ENCODE assay signal across 19 mouse cellular contexts in genomic region chr11:67524731-67525130, GRCm38 (mm10).
A peak's percentile ranks its signal among the peaks of the same experiment; 100 is the strongest.
DNase-seq lines count a peak whose midpoint lies in the region; ATAC-seq lines count a peak whose summit lies in the region.
"Had no signal": no experiment of that assay in that cellular context is flagged by ENCODE, and none has a peak within 500 bp of the region (broad histone marks: within the 10 kb centered on the region; RNA-seq: fewer than 3 reads in every experiment).

No protein-coding gene starts in this region.

- H3K4me3 ChIP-seq in heart, embryonic 11.5 days (ENCODE audit: low read depth, low read length): no peak overlapping the region
- H3K4me3 ChIP-seq in kidney, embryonic 15.5 days (replicated peaks): no peak overlapping the region
- H3K4me3 ChIP-seq in lung, embryonic 16.5 days (ENCODE audit: low read length): no peak overlapping the region
- H3K4me3 ChIP-seq: forebrain, embryonic 10.5 days; limb, embryonic 13.5 days; liver, embryonic 15.5 days; neural tube, embryonic 13.5 days had no signal

- WGBS in heart, embryonic 11.5 days (ENCODE audit: insufficient replicate concordance): 30% methylated on average over 2 of the region's 2 CpGs
- WGBS in kidney, embryonic 15.5 days: 33% methylated on average over 2 of the region's 2 CpGs
- 28% methylated on average over 2 of the region's 2 CpGs for WGBS in lung, embryonic 16.5 days

- DNase-seq in heart, adult 11 months: no peak
- no peak for DNase-seq in kidney, postnatal 25 days
- DNase-seq in adipocyte (ENCODE audit: low spot score): peak; percentile 40
- no peak for DNase-seq in kidney, adult 18-20 months
- DNase-seq in cerebellum, postnatal 14 days: no peak
- DNase-seq: adrenal gland, postnatal 14 days; B cell, adult 2 months; cerebellum, adult 11-12 months; gastrocnemius, postnatal 10 days; spleen, adult 18-20 months; thymus, postnatal 25 days had no signal

- no peak overlapping the region for H3K9ac ChIP-seq in heart, embryonic 11.5 days (ENCODE audit: low read depth, low read length)
- H3K9ac ChIP-seq in kidney, embryonic 15.5 days: no peak overlapping the region
- no peak overlapping the region for H3K9ac ChIP-seq in lung, embryonic 16.5 days (ENCODE audit: low read length)
- H3K9ac ChIP-seq: limb, embryonic 13.5 days; liver, embryonic 15.5 days; neural tube, embryonic 13.5 days had no signal

- H3K36me3 ChIP-seq in heart, embryonic 11.5 days (ENCODE audit: control insufficient read depth, insufficient read depth, low read length): no peaks in the 10 kb centered on the region
- no peaks in the 10 kb centered on the region for H3K36me3 ChIP-seq in kidney, embryonic 15.5 days
- no peaks in the 10 kb centered on the region for H3K36me3 ChIP-seq in lung, embryonic 16.5 days (ENCODE audit: control insufficient read depth, insufficient read depth, low read length)
- H3K36me3 ChIP-seq: forebrain, embryonic 10.5 days; limb, embryonic 13.5 days; liver, embryonic 15.5 days; neural tube, embryonic 13.5 days had no signal

- H3K9me3 ChIP-seq in heart, embryonic 11.5 days (replicated peaks; ENCODE audit: control insufficient read depth, low read length): no peaks in the 10 kb centered on the region
- no peaks in the 10 kb centered on the region for H3K9me3 ChIP-seq in kidney, embryonic 15.5 days (replicated peaks)
- H3K9me3 ChIP-seq in lung, embryonic 16.5 days (ENCODE audit: control insufficient read depth, low read length): no peaks in the 10 kb centered on the region
- H3K9me3 ChIP-seq: forebrain, embryonic 10.5 days; limb, embryonic 13.5 days; liver, embryonic 15.5 days; neural tube, embryonic 13.5 days had no signal

- no peak for ATAC-seq in heart, embryonic 11.5 days (replicated peaks; ENCODE audit: insufficient number of reproducible peaks, low FRiP score, low TSS enrichment)
- no peak for ATAC-seq in kidney, embryonic 15.5 days (replicated peaks; ENCODE audit: low FRiP score)
- peak; percentile 59 for ATAC-seq in lung, embryonic 16.5 days (ENCODE audit: low read depth)
- ATAC-seq: inflammation-experienced regulatory T-cells, adult 6 months had no signal

- no peaks in the 10 kb centered on the region for H3K27me3 ChIP-seq in heart, embryonic 11.5 days (ENCODE audit: control insufficient read depth, insufficient read depth, low read length)
- H3K27me3 ChIP-seq in kidney, embryonic 15.5 days: no peaks in the 10 kb centered on the region
- no peaks in the 10 kb centered on the region for H3K27me3 ChIP-seq in lung, embryonic 16.5 days (ENCODE audit: control insufficient read depth, insufficient read depth, low read depth, low read length)
- H3K27me3 ChIP-seq: limb, embryonic 13.5 days; liver, embryonic 15.5 days; neural tube, embryonic 13.5 days had no signal

- 0 out of 2 replicates have a peak overlapping the region, but pooled peaks have one; percentile 15 for H3K27ac ChIP-seq in heart, embryonic 11.5 days (ENCODE audit: low read depth, low read length)
- peak overlapping the region; percentile 56; the same call in 1 of the 2 replicates for H3K27ac ChIP-seq in kidney, embryonic 15.5 days
- H3K27ac ChIP-seq in lung, embryonic 16.5 days (ENCODE audit: low read length): peak overlapping the region; percentile 76
- H3K27ac ChIP-seq: forebrain, embryonic 10.5 days; limb, embryonic 13.5 days; liver, embryonic 15.5 days; neural tube, embryonic 13.5 days had no signal

- H3K4me2 ChIP-seq in heart, embryonic 11.5 days: no peak overlapping the region
- no peak overlapping the region for H3K4me2 ChIP-seq in kidney, embryonic 15.5 days
- no peak overlapping the region for H3K4me2 ChIP-seq in lung, embryonic 16.5 days (ENCODE audit: low read depth, low read length)
- H3K4me2 ChIP-seq: limb, embryonic 13.5 days; liver, embryonic 15.5 days; neural tube, embryonic 13.5 days had no signal

- peaks cover 31% of the 10 kb centered on the region for H3K4me1 ChIP-seq in heart, embryonic 11.5 days (ENCODE audit: control insufficient read depth, insufficient read depth, low read length)
- H3K4me1 ChIP-seq in kidney, embryonic 15.5 days: peaks cover 39% of the 10 kb centered on the region
- H3K4me1 ChIP-seq in lung, embryonic 16.5 days (replicated peaks; ENCODE audit: control insufficient read depth, insufficient read depth, low read length): peaks cover 33% of the 10 kb centered on the region

Comparison
In these comparisons a context has a peak if more than half of its experiments do, and no peak if none do; other contexts are left out.
1. H3K27ac ChIP-seq: peak in every context shown above with its lines; median percentile 76 in lung, embryonic 16.5 days; 56 in kidney, embryonic 15.5 days; 15 in heart, embryonic 11.5 days.